Mouse (Mus musculus) testis, adult 2 months (tissue): Measurements from ENCODE around the gene Lhfpl5.

Experiments used
- CTCF ChIP-seq: fragments of 200-500 bp; IDR thresholded peaks from 2 replicates; pipeline ENCODE4 v1.5.1; 2012; ENCODE audit warnings: low read depth, mild to moderate bottlenecking, inconsistent platforms, low read length, moderate library complexity; ENCODE audit not compliant: control insufficient read depth, insufficient read depth, insufficient replicate concordance
- POLR2A ChIP-seq: fragments of 200-500 bp; IDR thresholded peaks from 2 replicates; pipeline ENCODE4 v1.6.1; 2012; ENCODE audit warnings: low read depth, mild to moderate bottlenecking, inconsistent platforms, low read length, moderate library complexity; ENCODE audit not compliant: control insufficient read depth

DNA sequence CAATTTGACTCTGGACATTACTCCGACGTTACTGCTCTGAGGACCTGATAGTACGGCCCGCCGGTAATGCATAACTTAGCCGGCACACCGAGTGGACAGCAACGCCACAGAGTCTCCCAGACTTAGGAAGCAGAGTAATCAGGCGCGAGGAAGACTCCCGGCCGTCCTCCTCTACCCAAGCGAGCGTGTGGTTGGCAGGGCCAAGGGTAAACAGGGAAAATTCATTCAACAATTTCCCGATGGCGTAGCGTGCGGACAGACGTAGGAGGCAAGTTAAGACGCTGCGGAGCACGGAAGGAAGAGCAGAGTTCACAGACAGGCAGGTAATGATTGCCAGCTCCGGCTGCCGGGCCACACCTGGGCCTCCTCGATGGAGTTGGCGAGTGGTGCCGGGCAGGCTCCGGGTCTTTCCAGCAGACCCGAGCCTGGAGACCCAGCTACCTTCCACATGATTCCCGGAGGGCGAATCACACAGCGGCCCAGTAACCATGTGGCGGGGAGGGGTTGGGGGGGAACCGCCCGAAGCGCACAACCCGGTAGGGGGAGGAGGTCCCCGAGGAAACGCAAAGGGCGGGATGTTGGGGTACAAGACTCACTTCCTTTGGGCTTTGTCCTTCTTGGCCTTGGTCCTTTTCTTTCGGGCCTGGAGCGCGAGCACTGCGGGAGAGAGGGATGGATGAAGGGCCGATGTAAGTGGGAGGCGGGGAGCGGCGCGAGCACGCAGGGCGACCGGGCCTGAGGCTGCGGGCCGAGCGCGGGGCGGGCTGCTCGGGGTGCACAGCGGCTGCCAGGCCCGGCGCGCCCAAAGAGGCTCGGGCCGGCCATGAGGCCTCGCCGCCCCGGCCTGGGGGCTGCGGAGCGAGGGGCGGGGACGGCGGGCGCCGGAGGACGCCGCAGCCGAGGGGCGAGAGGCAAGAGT is 46.2 kb downstream of the Lhfpl5 start:
- TF ChIP-seq POLR2A (no peak; the same call in 1 of the 2 replicates), CTCF (no peak)
